ENCODE assay signal across 9 mouse cellular contexts in the genomic region with DNA sequence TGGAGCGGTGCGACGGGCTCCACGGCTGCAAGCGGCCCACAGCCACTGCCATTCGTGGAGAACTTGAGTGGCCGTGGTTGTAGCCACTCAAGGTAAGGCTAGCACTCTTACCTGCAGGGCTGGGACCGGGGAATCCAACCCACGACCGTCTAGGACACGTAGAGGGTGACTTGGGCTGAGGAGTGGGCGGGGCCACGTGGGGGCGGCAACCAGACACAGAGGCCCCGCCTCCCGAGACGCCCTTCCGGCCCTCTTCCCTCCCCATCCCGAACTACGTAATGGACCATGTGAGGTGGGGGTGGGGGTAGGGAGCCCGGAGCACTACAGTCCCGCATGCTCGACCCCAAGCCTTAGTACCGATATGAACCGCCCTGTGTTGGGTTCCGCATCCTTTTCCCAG.
DNase-seq lines count a peak whose midpoint lies in the region; ATAC-seq and TF ChIP-seq lines count a peak whose summit lies in the region.
"Had no signal": no experiment of that assay in that cellular context is flagged by ENCODE, and none has a peak within 500 bp of the region (broad histone marks: within the 10 kb centered on the region; RNA-seq: fewer than 3 reads in every experiment).

No protein-coding gene starts in this region.

- intact Hi-C loops in heart, postnatal 25 days (cut with DNase I), result no loop called here

- under 1% methylated on average over 26 of the region's 26 CpGs for WGBS in heart, embryonic 11.5 days (ENCODE audit: insufficient replicate concordance)
- 4% methylated on average over 26 of the region's 26 CpGs for WGBS in kidney, embryonic 14.5 days
- 3% methylated on average over 26 of the region's 26 CpGs for WGBS in lung, embryonic 14.5 days
- 7% methylated on average over 26 of the region's 26 CpGs for WGBS in neural tube, embryonic 15.5 days

- peaks cover 4% of the 10 kb centered on the region; the same call in 1 of the 2 replicates for H3K4me1 ChIP-seq in heart, embryonic 11.5 days (ENCODE audit: control insufficient read depth, insufficient read depth, low read length)
- no peaks in the 10 kb centered on the region for H3K4me1 ChIP-seq in kidney, embryonic 14.5 days (ENCODE audit: control insufficient read depth, insufficient read depth, low read length)
- H3K4me1 ChIP-seq in lung, embryonic 14.5 days (ENCODE audit: insufficient read depth), result peaks cover 4% of the 10 kb centered on the region; the same call in 1 of the 2 replicates
- 0 out of 2 replicates have a peak, but pooled peaks cover 4% of the 10 kb centered on the region for H3K4me1 ChIP-seq in neural tube, embryonic 15.5 days

- ATAC-seq in common myeloid progenitor, adult 5-6 weeks (replicated peaks; ENCODE audit: low read depth, poor library complexity, severe bottlenecking), result peak; percentile 95
- peak; percentile 87 for ATAC-seq in heart, embryonic 11.5 days (replicated peaks; ENCODE audit: insufficient number of reproducible peaks, low FRiP score, low TSS enrichment)
- peak; percentile 95 for ATAC-seq in kidney, embryonic 14.5 days (ENCODE audit: low FRiP score, low TSS enrichment)
- ATAC-seq in lung, embryonic 14.5 days (ENCODE audit: insufficient read depth), result peak; percentile 94
- peak; percentile 89 for ATAC-seq in neural tube, embryonic 15.5 days (ENCODE audit: low FRiP score)

- peaks cover 3% of the 10 kb centered on the region; the same call in 1 of the 2 replicates for H3K36me3 ChIP-seq in heart, embryonic 11.5 days (ENCODE audit: control insufficient read depth, insufficient read depth, low read length)
- peaks cover 4% of the 10 kb centered on the region; the same call in 1 of the 2 replicates for H3K36me3 ChIP-seq in kidney, embryonic 14.5 days (ENCODE audit: control insufficient read depth, insufficient read depth, low read length)
- H3K36me3 ChIP-seq in lung, embryonic 14.5 days (ENCODE audit: insufficient read depth), result peaks cover 8% of the 10 kb centered on the region
- H3K36me3 ChIP-seq in neural tube, embryonic 15.5 days, result peaks cover 12% of the 10 kb centered on the region

- no peak for TF ChIP-seq CTCF in lung, embryonic 14.5 days (IDR thresholded peaks at IDR 0.05; ENCODE audit: low read depth)

- H3K9ac ChIP-seq in heart, embryonic 11.5 days (ENCODE audit: low read depth, low read length), result peak overlapping the region; percentile 69
- 0 out of 2 replicates have a peak overlapping the region, but pooled peaks have one; percentile 23 for H3K9ac ChIP-seq in kidney, embryonic 14.5 days (ENCODE audit: low read depth, low read length)
- H3K9ac ChIP-seq in lung, embryonic 14.5 days, result peak overlapping the region; percentile 43
- no peak overlapping the region for H3K9ac ChIP-seq in neural tube, embryonic 15.5 days (replicated peaks)

- H3K27me3 ChIP-seq in heart, embryonic 11.5 days (ENCODE audit: control insufficient read depth, insufficient read depth, low read length), result no peaks in the 10 kb centered on the region
- H3K27me3 ChIP-seq in kidney, embryonic 14.5 days (ENCODE audit: control insufficient read depth, insufficient read depth, low read length), result no peaks in the 10 kb centered on the region
- no peaks in the 10 kb centered on the region for H3K27me3 ChIP-seq in lung, embryonic 14.5 days (ENCODE audit: insufficient read depth, low read length)
- no peaks in the 10 kb centered on the region for H3K27me3 ChIP-seq in neural tube, embryonic 15.5 days (replicated peaks)

- H3K4me3 ChIP-seq in heart, embryonic 11.5 days (ENCODE audit: low read depth, low read length), result peak overlapping the region; percentile 52
- peak overlapping the region; percentile 36 for H3K4me3 ChIP-seq in kidney, embryonic 14.5 days (ENCODE audit: low read length)
- H3K4me3 ChIP-seq in lung, embryonic 14.5 days (ENCODE audit: low read depth, low read length), result peak overlapping the region; percentile 42
- peak overlapping the region; percentile 28 for H3K4me3 ChIP-seq in neural tube, embryonic 15.5 days (replicated peaks)

- H3K9me3 ChIP-seq in heart, embryonic 11.5 days (replicated peaks; ENCODE audit: control insufficient read depth, low read length), result 0 out of 2 replicates have a peak, but pooled peaks cover 2% of the 10 kb centered on the region
- H3K9me3 ChIP-seq in kidney, embryonic 14.5 days (ENCODE audit: control insufficient read depth, low read length), result peaks cover 5% of the 10 kb centered on the region; the same call in 1 of the 2 replicates
- no peaks in the 10 kb centered on the region; the same call in 1 of the 2 replicates for H3K9me3 ChIP-seq in lung, embryonic 14.5 days (ENCODE audit: low read depth, low read length)
- H3K9me3 ChIP-seq in neural tube, embryonic 15.5 days (replicated peaks), result 0 out of 2 replicates have a peak, but pooled peaks cover 5% of the 10 kb centered on the region
- H3K9me3 ChIP-seq: G1E had no signal

- H3K27ac ChIP-seq in heart, embryonic 11.5 days (ENCODE audit: low read depth, low read length), result no peak overlapping the region
- H3K27ac ChIP-seq in kidney, embryonic 14.5 days (ENCODE audit: low read depth, low read length), result no peak overlapping the region
- H3K27ac ChIP-seq in lung, embryonic 14.5 days (ENCODE audit: low read depth), result no peak overlapping the region
- no peak overlapping the region for H3K27ac ChIP-seq in neural tube, embryonic 15.5 days (replicated peaks)

- peak overlapping the region; percentile 85 for H3K4me2 ChIP-seq in heart, embryonic 11.5 days
- peak overlapping the region; percentile 40 for H3K4me2 ChIP-seq in kidney, embryonic 14.5 days (replicated peaks; ENCODE audit: low read depth, low read length)
- H3K4me2 ChIP-seq in lung, embryonic 14.5 days, result peak overlapping the region; percentile 69
- peak overlapping the region; percentile 53 for H3K4me2 ChIP-seq in neural tube, embryonic 15.5 days

- peak; percentile 92 for DNase-seq in heart, adult 11 months
- no peak for DNase-seq in heart, postnatal 25 days (ENCODE audit: low spot score)
- DNase-seq in lung, embryonic 14.5 days, result peak; percentile 89
- peak; percentile 44 for DNase-seq in thymus, postnatal 25 days
